Mouse (Mus musculus): ENCODE measurements around the gene Lingo3. TPM values are rescaled to one million over a fixed set of nuclear protein-coding genes. Genes with fewer than 3 reads are reported as not detected.

Lingo3 gene
- polyA plus RNA-seq, 1 experiment from 2014 or later, result 6.2 TPM

DNA sequence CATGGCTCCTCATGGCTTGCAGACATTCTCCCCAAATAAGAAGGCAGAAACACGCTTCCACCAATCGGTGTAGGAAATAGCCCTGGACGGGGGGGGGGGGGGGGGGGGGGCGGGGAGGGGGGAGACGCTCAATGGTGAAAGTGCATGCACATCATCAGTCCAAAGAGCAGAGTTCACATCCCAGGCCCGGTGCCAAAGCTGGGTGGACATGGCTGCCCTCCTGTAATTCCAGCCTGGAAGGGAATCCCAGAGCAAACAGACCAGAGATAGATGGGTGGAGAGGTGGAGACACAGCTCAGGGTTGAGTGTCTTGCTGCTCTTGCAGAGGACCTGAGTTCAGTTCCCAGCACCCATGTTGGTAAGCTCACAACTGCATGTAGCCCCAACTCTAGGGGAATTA, 27.2 kb upstream of the Lingo3 start:
- no peaks in the 10 kb centered on the region for H3K27me3 ChIP-seq (ENCODE audit: control insufficient read depth, insufficient read depth, low read length)
- ATAC-seq (ENCODE audit: low FRiP score, low TSS enrichment) (no peak), DNase-seq (no peak)
- peaks cover 26% of the 10 kb centered on the region for H3K36me3 ChIP-seq (ENCODE audit: control insufficient read depth, insufficient read depth, low read length)
- no peak overlapping the region for H3K4me3 ChIP-seq (replicated peaks; ENCODE audit: low read depth, low read length)
- no peak overlapping the region for H3K27ac ChIP-seq (replicated peaks; ENCODE audit: low read depth, low read length)
- H3K9me3 ChIP-seq (ENCODE audit: control insufficient read depth, low read length), result no peaks in the 10 kb centered on the region
- 74% methylated on average over 4 of the region's 6 CpGs for WGBS
- H3K4me2 ChIP-seq (ENCODE audit: low read length), result no peak overlapping the region
- no peaks in the 10 kb centered on the region for H3K4me1 ChIP-seq (ENCODE audit: control insufficient read depth, insufficient read depth, low read length)
- H3K9ac ChIP-seq (replicated peaks; ENCODE audit: low read length), result no peak overlapping the region

DNA sequence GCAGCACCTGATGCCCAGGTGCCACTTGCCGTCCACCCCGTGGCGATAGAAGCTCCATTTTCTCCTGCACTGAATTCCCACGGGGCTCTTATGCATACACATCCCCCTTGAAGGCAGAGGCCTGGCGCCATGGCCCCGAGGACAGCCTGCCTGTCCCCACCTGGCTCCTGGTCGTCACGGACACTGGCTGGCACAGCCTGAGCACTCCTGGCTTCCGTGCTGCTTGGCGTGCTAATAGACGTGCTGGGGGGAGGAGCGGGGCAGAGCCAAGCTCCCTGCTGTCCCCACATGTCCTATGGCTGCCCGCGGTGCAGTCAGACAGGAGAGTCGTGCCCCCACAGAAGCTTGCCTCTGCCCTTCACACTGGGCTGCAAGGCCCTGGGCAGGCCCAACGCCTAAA, 20.6 kb upstream of the Lingo3 start:
- 87% methylated on average over 16 of the region's 16 CpGs for WGBS
- ATAC-seq (ENCODE audit: low FRiP score, low TSS enrichment), result no peak
- H3K4me2 ChIP-seq (ENCODE audit: low read length), result no peak overlapping the region
- no peaks in the 10 kb centered on the region for H3K4me1 ChIP-seq (ENCODE audit: control insufficient read depth, insufficient read depth, low read length)
- peaks cover 69% of the 10 kb centered on the region for H3K36me3 ChIP-seq (ENCODE audit: control insufficient read depth, insufficient read depth, low read length)
- no peak overlapping the region for H3K4me3 ChIP-seq (replicated peaks; ENCODE audit: low read depth, low read length)
- no peaks in the 10 kb centered on the region for H3K9me3 ChIP-seq (ENCODE audit: control insufficient read depth, low read length)
- H3K27me3 ChIP-seq (ENCODE audit: control insufficient read depth, insufficient read depth, low read length), result no peaks in the 10 kb centered on the region
- no peak overlapping the region for H3K9ac ChIP-seq (replicated peaks; ENCODE audit: low read length)
- DNase-seq, result no peak
- H3K27ac ChIP-seq (replicated peaks; ENCODE audit: low read depth, low read length), result no peak overlapping the region

DNA sequence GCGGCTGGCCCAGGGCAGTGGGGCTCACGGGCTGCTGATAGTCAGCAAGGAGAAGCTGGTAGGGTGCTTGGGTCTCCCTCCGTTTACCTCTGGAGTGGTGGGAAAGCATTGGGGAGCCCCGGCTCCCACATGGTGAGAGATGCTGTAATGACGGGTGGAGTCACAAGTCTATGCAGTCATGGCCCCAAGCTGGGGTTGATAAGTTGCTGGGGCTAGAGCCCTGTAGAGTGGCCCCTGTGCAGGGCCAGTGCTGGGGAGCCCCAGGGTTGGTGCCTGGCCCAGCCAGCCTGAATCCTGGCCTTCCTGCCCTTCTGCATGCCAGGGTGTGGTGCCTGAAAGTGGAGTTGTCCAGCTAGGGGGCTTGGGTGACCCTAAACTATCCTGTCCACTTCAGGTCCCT, 18.5 kb upstream of the Lingo3 start:
- Histone ChIP-seq H3K9ac (replicated peaks; ENCODE audit: low read length) (no peak overlapping the region), H3K4me2 (ENCODE audit: low read length) (no peak overlapping the region), H3K4me1 (ENCODE audit: control insufficient read depth, insufficient read depth, low read length) (peaks cover 2% of the 10 kb centered on the region; the same call in 1 of the 2 replicates), H3K4me3 (replicated peaks; ENCODE audit: low read depth, low read length) (no peak overlapping the region), H3K36me3 (ENCODE audit: control insufficient read depth, insufficient read depth, low read length) (peaks cover 55% of the 10 kb centered on the region), H3K9me3 (ENCODE audit: control insufficient read depth, low read length) (no peaks in the 10 kb centered on the region), H3K27me3 (ENCODE audit: control insufficient read depth, insufficient read depth, low read length) (no peaks in the 10 kb centered on the region), H3K27ac (replicated peaks; ENCODE audit: low read depth, low read length) (no peak overlapping the region)
- ATAC-seq (ENCODE audit: low FRiP score, low TSS enrichment), result no peak
- 95% methylated on average over 5 of the region's 5 CpGs for WGBS
- DNase-seq, result no peak

GRCm38 (mm10) chr10:80858350-80858935, 14.6 kb upstream of the Lingo3 start:
- no peak overlapping the region for H3K27ac ChIP-seq (replicated peaks; ENCODE audit: low read depth, low read length)
- H3K4me1 ChIP-seq (ENCODE audit: control insufficient read depth, insufficient read depth, low read length), result peaks cover 26% of the 10 kb centered on the region
- WGBS, result 87% methylated on average over 7 of the region's 7 CpGs
- no peak overlapping the region for H3K9ac ChIP-seq (replicated peaks; ENCODE audit: low read length)
- H3K4me2 ChIP-seq (ENCODE audit: low read length), result no peak overlapping the region
- no peak overlapping the region for H3K4me3 ChIP-seq (replicated peaks; ENCODE audit: low read depth, low read length)
- H3K9me3 ChIP-seq (ENCODE audit: control insufficient read depth, low read length), result no peaks in the 10 kb centered on the region
- DNase-seq (no peak), ATAC-seq (ENCODE audit: low FRiP score, low TSS enrichment) (no peak)
- peaks cover 22% of the 10 kb centered on the region for H3K36me3 ChIP-seq (ENCODE audit: control insufficient read depth, insufficient read depth, low read length)
- no peaks in the 10 kb centered on the region for H3K27me3 ChIP-seq (ENCODE audit: control insufficient read depth, insufficient read depth, low read length)

DNA sequence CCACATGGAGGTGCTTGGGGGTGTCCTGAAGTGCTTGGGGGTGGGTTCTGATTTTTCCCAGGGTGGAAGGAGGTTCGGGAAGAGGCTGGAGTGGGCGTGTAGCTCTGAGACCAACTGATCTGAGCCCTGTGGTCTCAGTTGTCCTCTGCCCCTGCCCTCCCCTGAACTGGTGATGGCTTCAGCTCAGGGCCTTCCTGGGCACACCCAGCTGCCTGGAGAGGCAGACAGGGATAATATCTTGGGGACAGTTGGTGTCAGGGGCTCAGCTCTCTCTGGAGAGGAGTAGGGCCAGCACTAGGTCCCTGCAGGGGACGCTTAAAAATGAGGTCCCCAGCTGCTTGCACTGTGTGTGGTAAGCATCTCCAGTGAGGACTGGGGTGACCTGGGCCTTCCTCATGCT, 14.0 kb upstream of the Lingo3 start:
- WGBS, result 55% methylated on average over 3 of the region's 3 CpGs
- Histone ChIP-seq H3K36me3 (ENCODE audit: control insufficient read depth, insufficient read depth, low read length) (peaks cover 22% of the 10 kb centered on the region), H3K4me1 (ENCODE audit: control insufficient read depth, insufficient read depth, low read length) (peaks cover 26% of the 10 kb centered on the region), H3K9me3 (ENCODE audit: control insufficient read depth, low read length) (no peaks in the 10 kb centered on the region), H3K4me2 (ENCODE audit: low read length) (no peak overlapping the region), H3K27ac (replicated peaks; ENCODE audit: low read depth, low read length) (no peak overlapping the region), H3K27me3 (ENCODE audit: control insufficient read depth, insufficient read depth, low read length) (no peaks in the 10 kb centered on the region), H3K4me3 (replicated peaks; ENCODE audit: low read depth, low read length) (no peak overlapping the region), H3K9ac (replicated peaks; ENCODE audit: low read length) (no peak overlapping the region)
- DNase-seq, result no peak
- no peak for ATAC-seq (ENCODE audit: low FRiP score, low TSS enrichment)

DNA sequence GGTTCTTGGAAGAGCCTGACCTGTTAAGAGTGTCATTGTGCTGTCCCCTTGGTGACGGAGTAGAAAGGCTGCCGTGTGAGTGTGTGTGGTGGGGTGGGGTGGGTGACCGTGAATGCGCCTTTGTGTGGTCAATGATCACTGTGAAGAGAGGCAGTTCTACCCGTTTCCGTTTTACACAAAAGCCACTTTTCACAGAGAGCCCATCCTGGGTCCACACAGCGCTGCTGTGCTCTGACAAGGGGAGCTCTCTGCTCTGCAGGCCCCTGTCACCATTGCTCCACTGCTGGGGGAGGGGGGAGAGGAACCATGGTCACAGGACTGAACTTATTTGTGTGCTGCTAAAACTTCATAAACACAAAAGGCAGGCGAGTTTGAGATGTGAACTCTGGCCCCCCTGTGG, 13.5 kb upstream of the Lingo3 start:
- peaks cover 26% of the 10 kb centered on the region for H3K4me1 ChIP-seq (ENCODE audit: control insufficient read depth, insufficient read depth, low read length)
- peak; percentile 11 for DNase-seq
- no peak overlapping the region; the same call in 1 of the 2 replicates for H3K9ac ChIP-seq (replicated peaks; ENCODE audit: low read length)
- H3K4me2 ChIP-seq (ENCODE audit: low read length), result no peak overlapping the region
- ATAC-seq (ENCODE audit: low FRiP score, low TSS enrichment), result no peak
- H3K27ac ChIP-seq (replicated peaks; ENCODE audit: low read depth, low read length), result no peak overlapping the region
- no peaks in the 10 kb centered on the region for H3K9me3 ChIP-seq (ENCODE audit: control insufficient read depth, low read length)
- H3K27me3 ChIP-seq (ENCODE audit: control insufficient read depth, insufficient read depth, low read length), result no peaks in the 10 kb centered on the region
- 37% methylated on average over 8 of the region's 8 CpGs for WGBS
- peaks cover 19% of the 10 kb centered on the region for H3K36me3 ChIP-seq (ENCODE audit: control insufficient read depth, insufficient read depth, low read length)
- H3K4me3 ChIP-seq (replicated peaks; ENCODE audit: low read depth, low read length), result no peak overlapping the region

DNA sequence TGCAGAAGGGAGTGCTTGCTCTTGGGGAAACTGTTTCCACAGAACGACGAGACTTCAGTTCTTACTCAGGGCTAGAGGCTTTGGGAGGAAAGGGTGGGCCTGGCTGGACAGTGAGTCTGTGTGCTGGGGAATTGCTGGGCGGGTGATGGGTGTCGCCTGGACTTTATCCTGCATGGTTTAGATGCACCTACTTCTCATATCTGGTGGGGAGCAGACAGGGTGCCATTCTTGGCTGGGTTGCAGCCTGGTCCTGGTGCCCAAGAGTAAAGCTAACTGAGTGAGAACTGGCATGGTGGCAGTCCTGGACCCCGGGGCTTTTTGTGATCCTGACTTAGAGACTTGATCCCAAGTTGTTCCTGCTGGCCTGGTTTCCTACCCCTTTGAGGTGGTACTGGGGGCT, 13.1 kb upstream of the Lingo3 start:
- Histone ChIP-seq H3K9ac (replicated peaks; ENCODE audit: low read length) (no peak overlapping the region; the same call in 1 of the 2 replicates), H3K4me2 (ENCODE audit: low read length) (peak overlapping the region; percentile 99; the same call in 1 of the 2 replicates), H3K4me1 (ENCODE audit: control insufficient read depth, insufficient read depth, low read length) (peaks cover 26% of the 10 kb centered on the region), H3K27me3 (ENCODE audit: control insufficient read depth, insufficient read depth, low read length) (no peaks in the 10 kb centered on the region), H3K36me3 (ENCODE audit: control insufficient read depth, insufficient read depth, low read length) (peaks cover 19% of the 10 kb centered on the region), H3K9me3 (ENCODE audit: control insufficient read depth, low read length) (no peaks in the 10 kb centered on the region), H3K27ac (replicated peaks; ENCODE audit: low read depth, low read length) (no peak overlapping the region), H3K4me3 (replicated peaks; ENCODE audit: low read depth, low read length) (no peak overlapping the region)
- 85% methylated on average over 5 of the region's 5 CpGs for WGBS
- no peak for DNase-seq
- ATAC-seq (ENCODE audit: low FRiP score, low TSS enrichment), result no peak

GRCm38 (mm10) chr10:80856267-80856666, 12.4 kb upstream of the Lingo3 start:
- Histone ChIP-seq H3K9me3 (ENCODE audit: control insufficient read depth, low read length) (no peaks in the 10 kb centered on the region), H3K4me1 (ENCODE audit: control insufficient read depth, insufficient read depth, low read length) (peaks cover 26% of the 10 kb centered on the region), H3K27me3 (ENCODE audit: control insufficient read depth, insufficient read depth, low read length) (no peaks in the 10 kb centered on the region), H3K4me2 (ENCODE audit: low read length) (peak overlapping the region; percentile 99), H3K36me3 (ENCODE audit: control insufficient read depth, insufficient read depth, low read length) (peaks cover 19% of the 10 kb centered on the region), H3K27ac (replicated peaks; ENCODE audit: low read depth, low read length) (no peak overlapping the region), H3K4me3 (replicated peaks; ENCODE audit: low read depth, low read length) (peak overlapping the region; percentile 97; the same call in 1 of the 2 replicates), H3K9ac (replicated peaks; ENCODE audit: low read length) (peak overlapping the region; percentile 86; the same call in 1 of the 2 replicates)
- ATAC-seq (ENCODE audit: low FRiP score, low TSS enrichment) (no peak), DNase-seq (no peak)
- 66% methylated on average over 3 of the region's 3 CpGs for WGBS

DNA sequence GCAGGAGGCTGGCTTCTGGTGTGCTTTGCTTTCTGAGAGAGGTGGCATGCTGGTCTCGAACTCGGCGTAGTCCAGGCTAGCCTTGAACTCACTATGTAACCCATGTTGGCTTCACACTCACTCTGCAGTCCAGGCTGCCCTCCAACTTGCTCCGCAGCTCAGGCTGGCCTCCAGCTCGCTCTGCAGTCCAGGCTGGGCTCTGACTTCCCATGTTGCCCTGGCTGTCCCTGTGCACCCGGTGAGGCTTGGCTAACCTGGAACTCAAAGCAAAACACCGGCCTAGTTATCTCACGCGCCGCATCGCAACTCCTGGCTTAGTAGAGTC, 11.9 kb upstream of the Lingo3 start:
- no peak for ATAC-seq (ENCODE audit: low FRiP score, low TSS enrichment)
- no peak overlapping the region for H3K27ac ChIP-seq (replicated peaks; ENCODE audit: low read depth, low read length)

More for the DNA sequence above, 11.9 kb upstream of the Lingo3 start:
- H3K27me3 ChIP-seq (ENCODE audit: control insufficient read depth, insufficient read depth, low read length), result no peaks in the 10 kb centered on the region
- 26% methylated on average over 11 of the region's 11 CpGs for whole genome bisulfite sequencing
- peaks cover 21% of the 10 kb centered on the region for H3K36me3 ChIP-seq (ENCODE audit: control insufficient read depth, insufficient read depth, low read length)
- peaks cover 26% of the 10 kb centered on the region for H3K4me1 ChIP-seq (ENCODE audit: control insufficient read depth, insufficient read depth, low read length)
- peak overlapping the region; percentile 86 for H3K9ac ChIP-seq (replicated peaks; ENCODE audit: low read length)
- no peaks in the 10 kb centered on the region for H3K9me3 ChIP-seq (ENCODE audit: control insufficient read depth, low read length)
- H3K4me2 ChIP-seq (ENCODE audit: low read length), result peak overlapping the region; percentile 99
- DNase-seq, result no peak
- peak overlapping the region; percentile 97 for H3K4me3 ChIP-seq (replicated peaks; ENCODE audit: low read depth, low read length)

All from midbrain, embryonic 14.5 days (tissue).